Mouse (Mus musculus): ENCODE measurements around the gene Immp2l. TPM values are rescaled to one million over a fixed set of nuclear protein-coding genes. Genes with fewer than 3 reads are reported as not detected.

The Immp2l gene
- polyA plus RNA-seq, 1 experiment from 2014 or later, result 30.5 TPM

DNA sequence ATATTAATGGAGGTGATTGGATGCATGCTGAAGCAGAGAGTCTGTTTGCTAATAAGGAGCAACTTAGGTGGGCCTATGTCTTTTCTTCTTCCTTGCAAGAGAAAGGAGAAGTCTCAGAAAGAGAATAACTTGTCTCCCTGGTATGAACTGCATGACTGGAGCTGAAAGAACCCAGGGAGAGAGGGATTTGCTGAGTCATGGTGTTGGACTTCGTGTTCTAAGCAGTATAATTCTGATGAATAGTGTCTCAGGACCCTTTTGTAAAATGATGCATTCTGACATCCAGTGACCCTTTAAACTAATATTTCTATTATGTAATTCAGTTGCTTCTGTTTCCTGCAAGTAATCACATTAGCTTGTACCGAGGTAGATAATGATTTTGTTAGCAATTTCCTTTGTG lies 208.1 kb downstream of the Immp2l start:
- no peaks in the 10 kb centered on the region for H3K36me3 ChIP-seq (ENCODE audit: control insufficient read depth, insufficient read depth)
- no peak for TF ChIP-seq CTCF (IDR thresholded peaks at IDR 0.05; ENCODE audit: low read depth)
- H3K4me1 ChIP-seq (replicated peaks; ENCODE audit: control insufficient read depth, insufficient read depth, low read length), result no peaks in the 10 kb centered on the region
- no peak overlapping the region for H3K9ac ChIP-seq (ENCODE audit: low read depth, low read length)
- H3K27me3 ChIP-seq (replicated peaks; ENCODE audit: control insufficient read depth, insufficient read depth, low read length), result no peaks in the 10 kb centered on the region
- H3K27ac ChIP-seq (ENCODE audit: low read depth, low read length), result no peak overlapping the region
- no peak overlapping the region for H3K4me2 ChIP-seq (replicated peaks; ENCODE audit: low read depth)
- H3K4me3 ChIP-seq (ENCODE audit: low read depth, low read length), result no peak overlapping the region
- H3K9me3 ChIP-seq (ENCODE audit: control insufficient read depth), result no peaks in the 10 kb centered on the region
- no peak for ATAC-seq
- 50% methylated on average over 2 of the region's 2 CpGs for WGBS

- ATAC-seq, result no peak
- H3K4me1 ChIP-seq (replicated peaks; ENCODE audit: control insufficient read depth, insufficient read depth, low read length), result no peaks in the 10 kb centered on the region
- no peak overlapping the region for H3K4me2 ChIP-seq (replicated peaks; ENCODE audit: low read depth)
- TF ChIP-seq CTCF (IDR thresholded peaks at IDR 0.05; ENCODE audit: low read depth), result no peak
- H3K9me3 ChIP-seq (ENCODE audit: control insufficient read depth), result no peaks in the 10 kb centered on the region
- no peak overlapping the region for H3K27ac ChIP-seq (ENCODE audit: low read depth, low read length)
- no peaks in the 10 kb centered on the region for H3K27me3 ChIP-seq (replicated peaks; ENCODE audit: control insufficient read depth, insufficient read depth, low read length)
- 69% methylated on average over 3 of the region's 3 CpGs for WGBS
- H3K36me3 ChIP-seq (ENCODE audit: control insufficient read depth, insufficient read depth), result no peaks in the 10 kb centered on the region
- no peak overlapping the region for H3K9ac ChIP-seq (ENCODE audit: low read depth, low read length)
- no peak overlapping the region for H3K4me3 ChIP-seq (ENCODE audit: low read depth, low read length)
Measured at GRCm38 (mm10) chr12:41237880-41238279, 214.0 kb downstream of the Immp2l start.

- 60% methylated on average over 2 of the region's 2 CpGs for WGBS
Measured at GRCm38 (mm10) chr12:41241221-41241620, 217.3 kb downstream of the Immp2l start.

GRCm38 (mm10) chr12:41248254-41248653 lies 224.4 kb downstream of the Immp2l start:
- ATAC-seq, result no peak
- Histone ChIP-seq H3K9me3 (ENCODE audit: control insufficient read depth) (no peaks in the 10 kb centered on the region), H3K4me2 (replicated peaks; ENCODE audit: low read depth) (no peak overlapping the region), H3K27me3 (replicated peaks; ENCODE audit: control insufficient read depth, insufficient read depth, low read length) (no peaks in the 10 kb centered on the region), H3K9ac (ENCODE audit: low read depth, low read length) (no peak overlapping the region), H3K4me3 (ENCODE audit: low read depth, low read length) (no peak overlapping the region), H3K27ac (ENCODE audit: low read depth, low read length) (no peak overlapping the region), H3K4me1 (replicated peaks; ENCODE audit: control insufficient read depth, insufficient read depth, low read length) (no peaks in the 10 kb centered on the region), H3K36me3 (ENCODE audit: control insufficient read depth, insufficient read depth) (no peaks in the 10 kb centered on the region)
- TF ChIP-seq CTCF (IDR thresholded peaks at IDR 0.05; ENCODE audit: low read depth), result no peak
- WGBS, result 97% methylated on average over 1 of the region's 1 CpGs

More at GRCm38 (mm10) chr12:41241221-41241620, 217.3 kb downstream of the Immp2l start:
- Histone ChIP-seq H3K9me3 (ENCODE audit: control insufficient read depth) (no peaks in the 10 kb centered on the region), H3K4me3 (ENCODE audit: low read depth, low read length) (no peak overlapping the region), H3K4me1 (replicated peaks; ENCODE audit: control insufficient read depth, insufficient read depth, low read length) (no peaks in the 10 kb centered on the region), H3K27me3 (replicated peaks; ENCODE audit: control insufficient read depth, insufficient read depth, low read length) (no peaks in the 10 kb centered on the region), H3K9ac (ENCODE audit: low read depth, low read length) (no peak overlapping the region), H3K4me2 (replicated peaks; ENCODE audit: low read depth) (no peak overlapping the region), H3K27ac (ENCODE audit: low read depth, low read length) (no peak overlapping the region), H3K36me3 (ENCODE audit: control insufficient read depth, insufficient read depth) (no peaks in the 10 kb centered on the region)
- no peak for ATAC-seq
- no peak for TF ChIP-seq CTCF (IDR thresholded peaks at IDR 0.05; ENCODE audit: low read depth)

DNA sequence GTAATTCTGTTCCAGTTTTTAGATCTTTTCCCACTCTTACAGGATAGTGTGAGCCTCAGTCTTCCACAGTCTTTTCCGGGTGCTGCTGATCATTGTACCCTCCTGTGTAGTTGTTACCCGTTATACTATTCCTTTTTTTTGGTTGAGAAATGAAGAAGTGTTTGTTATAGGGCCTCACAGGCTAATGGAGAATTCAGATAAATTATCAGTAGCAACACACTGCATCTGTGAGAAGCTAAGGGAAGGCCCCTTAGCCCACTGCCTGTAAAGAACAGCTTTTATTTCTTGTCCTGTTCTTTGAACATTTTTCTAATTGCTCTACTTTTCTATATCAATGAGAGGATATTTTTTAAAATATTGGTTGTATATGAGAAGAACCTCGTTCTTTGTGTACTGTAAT lies 226.2 kb downstream of the Immp2l start:
- 76% methylated on average over 3 of the region's 3 CpGs for whole genome bisulfite sequencing
- Histone ChIP-seq H3K27me3 (replicated peaks; ENCODE audit: control insufficient read depth, insufficient read depth, low read length) (no peaks in the 10 kb centered on the region), H3K4me1 (replicated peaks; ENCODE audit: control insufficient read depth, insufficient read depth, low read length) (no peaks in the 10 kb centered on the region), H3K9ac (ENCODE audit: low read depth, low read length) (no peak overlapping the region), H3K36me3 (ENCODE audit: control insufficient read depth, insufficient read depth) (no peaks in the 10 kb centered on the region), H3K27ac (ENCODE audit: low read depth, low read length) (no peak overlapping the region), H3K4me3 (ENCODE audit: low read depth, low read length) (no peak overlapping the region), H3K4me2 (replicated peaks; ENCODE audit: low read depth) (no peak overlapping the region), H3K9me3 (ENCODE audit: control insufficient read depth) (no peaks in the 10 kb centered on the region)
- ATAC-seq, result no peak
- no peak for TF ChIP-seq CTCF (IDR thresholded peaks at IDR 0.05; ENCODE audit: low read depth)

DNA sequence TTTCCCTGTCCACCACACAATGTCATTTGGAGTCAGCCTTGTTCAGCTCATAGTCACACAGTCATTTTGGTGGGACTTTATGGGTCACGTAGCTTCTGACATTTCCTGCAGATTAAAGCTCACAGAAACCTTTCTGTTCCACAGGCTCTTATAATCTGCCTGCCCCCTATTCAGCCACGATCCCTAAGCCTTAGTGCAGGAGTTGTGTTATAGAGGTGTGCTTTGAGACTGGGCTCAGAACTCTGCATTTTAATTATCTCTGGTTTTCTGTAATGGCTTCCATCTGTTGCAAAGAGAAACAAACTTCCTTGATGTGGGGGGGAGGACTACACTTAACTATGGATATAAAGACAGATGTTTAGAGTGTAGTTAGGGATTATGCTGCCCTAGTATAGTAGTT lies 234.0 kb downstream of the Immp2l start:
- ATAC-seq, result no peak
- Histone ChIP-seq H3K27ac (ENCODE audit: low read depth, low read length) (no peak overlapping the region), H3K36me3 (ENCODE audit: control insufficient read depth, insufficient read depth) (no peaks in the 10 kb centered on the region), H3K4me3 (ENCODE audit: low read depth, low read length) (no peak overlapping the region), H3K9ac (ENCODE audit: low read depth, low read length) (no peak overlapping the region), H3K4me1 (replicated peaks; ENCODE audit: control insufficient read depth, insufficient read depth, low read length) (no peaks in the 10 kb centered on the region), H3K4me2 (replicated peaks; ENCODE audit: low read depth) (no peak overlapping the region), H3K27me3 (replicated peaks; ENCODE audit: control insufficient read depth, insufficient read depth, low read length) (no peaks in the 10 kb centered on the region), H3K9me3 (ENCODE audit: control insufficient read depth) (no peaks in the 10 kb centered on the region)
- no peak for TF ChIP-seq CTCF (IDR thresholded peaks at IDR 0.05; ENCODE audit: low read depth)
- WGBS, result 79% methylated on average over 2 of the region's 2 CpGs

DNA sequence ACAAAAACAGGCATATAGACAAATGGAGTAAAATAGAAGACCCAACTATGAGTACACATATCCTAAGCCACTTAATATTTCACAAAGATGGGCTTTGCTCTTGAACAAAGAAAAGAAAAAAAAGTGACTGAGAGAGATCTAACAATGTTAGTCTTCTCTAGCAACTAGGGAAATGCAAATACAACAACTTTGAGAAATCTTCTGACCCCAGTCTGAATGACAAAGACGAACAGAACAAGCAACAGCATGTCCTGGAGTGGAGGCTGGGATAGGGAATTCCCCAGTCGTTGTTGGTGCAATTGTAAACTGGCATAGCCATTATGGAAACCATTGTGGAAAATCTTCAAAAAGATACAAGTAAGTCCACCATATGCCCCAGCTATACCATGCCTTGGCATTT lies 235.7 kb downstream of the Immp2l start:
- H3K27me3 ChIP-seq (replicated peaks; ENCODE audit: control insufficient read depth, insufficient read depth, low read length), result no peaks in the 10 kb centered on the region
- no peak overlapping the region for H3K27ac ChIP-seq (ENCODE audit: low read depth, low read length)
- no peak overlapping the region for H3K9ac ChIP-seq (ENCODE audit: low read depth, low read length)
- H3K4me3 ChIP-seq (ENCODE audit: low read depth, low read length), result no peak overlapping the region
- no peaks in the 10 kb centered on the region for H3K36me3 ChIP-seq (ENCODE audit: control insufficient read depth, insufficient read depth)
- no peak for ATAC-seq
- H3K4me2 ChIP-seq (replicated peaks; ENCODE audit: low read depth), result no peak overlapping the region
- no peaks in the 10 kb centered on the region for H3K4me1 ChIP-seq (replicated peaks; ENCODE audit: control insufficient read depth, insufficient read depth, low read length)
- TF ChIP-seq CTCF (IDR thresholded peaks at IDR 0.05; ENCODE audit: low read depth), result no peak
- 77% methylated on average over 2 of the region's 2 CpGs for WGBS
- no peaks in the 10 kb centered on the region for H3K9me3 ChIP-seq (ENCODE audit: control insufficient read depth)

All from intestine, postnatal 0 days (tissue).